Mouse (Mus musculus): ENCODE results near the gene Pik3cb.

The Pik3cb gene

DNA sequence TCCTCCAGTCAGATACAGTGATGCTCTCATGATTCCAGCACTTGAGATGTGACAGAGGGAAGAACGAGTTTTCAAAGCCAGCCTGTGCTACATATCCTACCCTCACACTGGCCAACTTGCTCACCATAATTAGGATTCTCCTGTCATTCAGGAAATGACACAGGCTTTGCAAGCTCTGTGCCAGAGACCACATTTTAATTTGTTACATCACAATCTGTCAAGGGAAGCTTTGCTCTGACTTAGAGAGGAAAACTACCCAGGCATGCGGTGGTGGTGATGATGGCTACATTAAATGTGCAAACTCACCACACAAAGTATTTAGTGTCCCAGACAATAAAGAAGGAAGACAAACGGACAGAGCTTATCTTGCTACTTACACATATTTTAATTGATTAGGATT is 59.1 kb downstream of the Pik3cb start:
- DNase-seq, result no peak

DNA sequence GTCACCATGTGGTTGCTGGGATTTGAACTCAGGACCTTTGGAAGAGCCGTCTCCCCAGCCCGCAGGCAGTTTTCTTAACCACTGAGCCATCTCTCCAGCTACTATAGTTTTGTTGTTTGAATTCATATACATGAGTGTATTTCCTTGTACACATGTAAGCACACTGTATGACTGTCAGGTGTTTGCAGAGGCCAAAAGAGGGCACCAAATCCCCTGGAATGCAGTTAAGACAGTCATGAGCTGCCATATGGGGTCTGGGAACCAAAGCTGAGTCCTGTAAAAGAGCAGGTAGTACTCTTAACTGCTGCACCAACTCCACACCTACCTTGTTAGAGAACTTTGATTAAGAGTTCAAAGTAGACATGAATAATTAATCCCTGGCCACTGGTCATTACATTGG is 59.8 kb downstream of the Pik3cb start:
- no peak for DNase-seq

DNA sequence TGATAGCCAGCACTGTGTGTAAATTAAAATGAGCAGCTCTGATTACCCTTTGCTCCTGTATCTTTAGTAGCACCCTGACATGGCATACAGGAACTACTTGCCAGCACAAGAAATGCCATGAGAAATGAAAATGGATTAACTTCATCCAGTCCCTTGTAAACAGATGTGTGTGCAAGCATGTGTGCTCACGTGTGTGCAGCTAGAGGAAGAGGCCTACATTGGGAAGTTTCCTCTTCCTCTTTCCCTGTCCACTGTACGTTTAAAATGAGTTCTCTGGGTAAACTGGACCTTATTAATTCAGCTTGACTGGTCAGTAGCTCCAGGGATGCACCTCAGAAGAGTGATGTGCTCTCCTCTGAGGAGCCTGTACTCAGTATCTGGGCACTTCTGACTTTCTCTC is 66.0 kb downstream of the Pik3cb start:
- DNase-seq, result no peak

DNA sequence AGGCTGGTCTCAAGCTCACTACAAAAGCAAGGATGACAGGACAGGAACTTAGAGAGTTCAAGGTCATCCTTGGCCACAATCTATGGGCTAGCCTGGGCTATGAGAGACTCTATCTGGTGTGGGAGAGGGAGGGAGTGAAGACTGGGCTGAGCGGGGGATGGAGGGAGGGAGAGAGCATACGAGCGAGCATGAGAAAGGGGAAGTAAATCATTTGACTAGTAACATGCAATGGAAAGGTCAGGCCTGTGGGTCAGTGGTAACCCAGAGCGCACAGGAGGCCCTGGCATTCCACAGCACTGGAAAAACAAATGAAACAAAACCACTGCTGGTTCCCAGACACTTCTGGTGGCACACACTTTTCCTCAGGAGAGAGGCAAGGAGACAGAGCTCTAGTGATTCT is 67.9 kb downstream of the Pik3cb start:
- no peak for DNase-seq

DNA sequence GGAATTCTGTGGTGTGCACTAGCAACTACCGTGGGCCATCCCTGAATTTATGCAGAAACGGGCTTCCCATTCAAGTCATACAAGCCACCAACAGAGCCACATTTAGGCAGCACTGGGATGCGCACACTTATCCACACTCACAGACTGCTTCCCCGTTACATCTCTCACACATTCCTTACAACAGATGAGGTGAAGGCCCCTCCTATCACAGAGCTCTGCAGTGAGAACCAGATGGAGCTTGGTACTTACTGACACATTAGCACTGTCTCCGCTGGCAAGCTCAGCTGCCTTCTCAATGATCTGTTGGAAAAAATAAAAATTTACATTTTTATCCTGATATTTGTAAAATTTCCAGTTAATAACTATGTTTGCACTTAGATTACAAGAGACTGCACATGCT is 75.1 kb downstream of the Pik3cb start:
- no peak for DNase-seq

DNA sequence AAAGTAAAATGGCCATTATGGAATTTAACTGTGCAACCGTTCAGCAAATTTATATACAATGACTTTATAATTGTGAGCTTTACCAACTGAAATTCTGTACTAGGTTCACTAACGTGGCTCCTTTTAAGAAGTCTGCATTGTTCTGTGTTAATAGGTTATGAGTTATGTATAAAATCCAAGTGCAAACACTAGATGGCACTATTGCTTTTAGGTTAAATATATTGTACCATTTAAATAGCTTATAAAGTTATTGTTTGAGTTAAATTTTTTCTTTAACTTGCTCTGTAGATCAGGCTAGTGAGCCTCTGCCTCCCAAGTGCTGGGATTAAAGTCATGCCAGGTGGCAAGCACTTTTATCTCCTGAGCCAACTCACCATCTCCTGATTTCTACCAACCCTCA is 76.2 kb downstream of the Pik3cb start:
- DNase-seq, result no peak

DNA sequence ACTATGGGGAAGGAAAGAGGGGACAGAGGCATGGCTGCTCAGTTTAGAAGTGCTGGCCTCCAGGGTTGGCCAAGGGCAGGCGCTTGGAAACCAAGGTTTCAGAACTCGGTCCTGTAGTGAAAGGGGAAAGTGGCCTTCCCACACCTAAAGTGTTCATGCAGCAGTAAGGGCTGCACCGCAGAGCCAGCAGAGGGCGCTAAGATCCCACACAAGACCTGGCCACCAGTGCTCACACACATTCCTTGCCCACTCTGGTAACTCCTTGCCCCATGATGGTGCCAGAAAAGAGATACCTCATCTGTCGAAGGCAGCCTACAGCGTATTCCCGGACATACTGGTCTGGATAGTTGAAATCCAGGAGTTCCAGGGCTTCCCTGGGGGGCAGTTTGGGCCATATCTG is 77.9 kb downstream of the Pik3cb start:
- DNase-seq, result peak; percentile 79

DNA sequence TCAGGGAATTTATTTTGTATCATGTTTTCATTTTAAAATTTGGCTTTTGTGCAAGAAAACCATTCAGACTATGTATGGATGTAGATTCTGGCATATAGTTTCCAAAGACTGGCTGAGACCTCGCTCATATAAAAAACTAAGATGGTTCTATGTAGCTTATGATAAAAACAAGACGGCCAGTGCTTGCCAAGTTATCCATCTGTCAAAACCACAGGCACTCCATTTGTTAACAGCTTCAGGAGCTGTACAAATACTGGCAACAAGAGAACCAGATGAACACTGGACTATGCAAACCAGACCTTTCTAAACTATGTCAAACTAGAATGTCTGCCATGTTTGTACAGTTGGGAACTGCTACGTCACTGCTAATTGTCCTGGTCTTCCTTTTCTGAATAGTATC is 82.7 kb downstream of the Pik3cb start:
- no peak for DNase-seq

DNA sequence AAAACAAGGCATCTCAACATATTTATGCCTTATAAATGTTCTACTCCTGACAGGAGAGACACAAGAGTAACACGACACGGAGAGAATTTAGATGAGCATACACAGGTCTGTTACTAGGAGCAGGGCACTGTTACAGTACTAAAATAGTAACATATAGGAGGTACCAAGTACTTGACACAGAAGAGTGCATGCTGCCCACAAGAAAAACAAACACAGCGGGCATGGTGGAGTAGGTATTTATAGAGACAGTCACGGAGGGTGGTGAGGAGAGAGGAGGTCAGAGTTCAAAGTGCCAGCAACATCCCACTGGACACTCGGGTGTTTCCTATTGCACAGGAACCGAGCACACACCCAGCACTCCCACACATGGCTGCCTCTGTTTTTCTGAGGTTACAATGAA is 90.7 kb downstream of the Pik3cb start:
- peak; percentile 13 for DNase-seq

DNA sequence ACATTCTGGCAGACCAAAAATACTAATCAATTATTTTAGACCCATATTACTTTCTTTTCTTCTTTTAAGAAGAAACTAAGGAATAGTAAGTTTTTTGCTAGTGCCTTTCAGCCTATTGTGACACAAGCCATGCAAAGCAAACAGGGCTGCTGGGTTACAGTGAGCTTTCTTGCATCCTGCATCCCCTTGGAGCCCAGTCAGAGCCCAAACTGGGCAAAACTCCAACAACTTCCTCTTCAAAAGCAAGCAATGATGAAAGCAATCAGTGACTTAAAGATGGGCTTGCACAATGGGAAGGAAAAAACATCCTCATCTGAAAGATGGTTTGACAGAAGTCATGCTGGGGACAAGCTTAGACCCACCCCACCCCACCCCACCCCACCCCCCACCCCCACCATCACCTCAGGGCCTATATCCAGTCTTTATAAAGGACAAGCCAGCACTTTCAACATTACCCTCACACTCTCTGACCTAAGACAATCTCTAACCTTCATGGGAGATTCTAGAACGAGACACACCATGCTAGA is 91.6 kb downstream of the Pik3cb start:
- DNase-seq, result peak; percentile 78

DNA sequence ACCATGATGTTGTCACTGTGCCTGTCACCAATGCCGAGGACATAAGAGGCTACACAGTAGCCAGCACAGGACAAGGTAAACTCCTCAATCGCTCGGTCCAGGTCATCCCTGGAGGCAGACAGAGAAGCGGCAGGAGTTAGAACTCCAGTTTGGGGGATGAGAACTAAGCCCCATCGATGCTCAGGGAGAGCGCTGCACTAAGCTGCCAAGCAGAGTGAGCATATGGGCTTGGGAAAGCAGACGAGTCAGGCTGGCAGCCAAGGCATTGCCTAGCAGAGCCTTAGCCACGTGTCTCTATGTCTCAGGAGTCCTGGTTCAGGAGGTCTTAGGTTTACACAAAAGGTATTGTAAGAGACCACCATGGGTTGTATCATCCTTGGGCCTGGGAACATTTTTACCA is 95.7 kb downstream of the Pik3cb start:
- no peak for DNase-seq

DNA sequence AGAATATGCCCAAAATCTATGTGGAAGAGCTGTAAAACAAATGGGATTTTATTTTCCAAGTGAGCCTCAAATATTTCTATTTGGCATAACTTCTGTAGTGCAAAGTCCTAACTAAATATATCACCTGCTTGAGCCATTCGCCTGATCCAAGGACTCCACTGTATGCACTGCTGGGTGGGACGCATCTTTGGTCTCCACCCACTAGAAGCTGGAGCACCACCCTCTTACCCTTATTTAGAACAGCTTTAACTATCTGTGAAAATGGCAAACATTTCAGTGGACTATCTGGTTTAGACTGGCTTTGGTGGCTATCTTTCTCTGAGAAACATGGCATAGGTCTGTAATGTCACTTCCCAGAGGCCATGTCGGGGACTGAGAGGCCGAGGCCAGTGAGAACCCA is 97.8 kb downstream of the Pik3cb start:
- DNase-seq, result no peak

DNA sequence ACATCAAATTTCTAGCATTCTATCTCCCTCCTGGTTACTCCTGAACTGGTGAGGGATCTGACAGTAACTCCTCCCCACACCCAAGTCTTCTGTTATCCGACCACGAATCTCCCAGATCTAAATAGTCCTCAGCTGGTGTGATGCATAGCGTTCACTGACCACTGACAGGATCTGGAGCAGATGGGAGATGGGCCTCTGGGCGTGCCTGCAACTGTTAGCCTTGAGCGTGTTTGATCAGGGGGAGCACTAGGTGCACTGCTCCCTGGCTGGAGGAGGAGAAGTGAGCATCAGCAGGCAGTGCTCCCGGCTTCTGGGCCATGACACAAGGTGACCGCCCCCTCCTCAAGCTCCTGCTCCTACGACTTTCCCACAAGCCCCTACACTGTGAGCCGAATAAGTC is 98.4 kb downstream of the Pik3cb start:
- no peak for DNase-seq

DNA sequence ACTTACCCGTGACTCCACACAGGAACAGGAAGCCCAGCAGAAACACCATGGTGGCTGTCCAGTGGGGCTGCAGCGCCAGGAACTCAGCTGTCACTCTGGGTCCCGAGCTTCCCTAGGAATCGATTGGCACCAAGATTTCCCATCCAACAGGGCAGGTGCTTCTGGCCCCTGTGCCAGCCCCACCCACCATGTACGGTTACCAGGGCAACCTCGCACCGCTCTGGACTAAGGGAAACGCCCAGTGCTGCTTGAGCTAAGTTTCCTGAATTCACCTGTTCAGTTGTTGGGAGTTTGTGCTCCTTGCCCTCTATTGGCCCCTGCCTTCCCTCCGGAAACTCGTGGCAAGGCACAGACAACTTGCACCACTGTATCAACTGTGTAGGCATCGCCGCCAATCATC is 104.8 kb downstream of the Pik3cb start, which contains the start of gene Gm1123:
TSS of gene Gm1123 (minus strand) at position 141 of the 400 bp plus-strand sequence.
- peak; percentile 3 for DNase-seq

DNA sequence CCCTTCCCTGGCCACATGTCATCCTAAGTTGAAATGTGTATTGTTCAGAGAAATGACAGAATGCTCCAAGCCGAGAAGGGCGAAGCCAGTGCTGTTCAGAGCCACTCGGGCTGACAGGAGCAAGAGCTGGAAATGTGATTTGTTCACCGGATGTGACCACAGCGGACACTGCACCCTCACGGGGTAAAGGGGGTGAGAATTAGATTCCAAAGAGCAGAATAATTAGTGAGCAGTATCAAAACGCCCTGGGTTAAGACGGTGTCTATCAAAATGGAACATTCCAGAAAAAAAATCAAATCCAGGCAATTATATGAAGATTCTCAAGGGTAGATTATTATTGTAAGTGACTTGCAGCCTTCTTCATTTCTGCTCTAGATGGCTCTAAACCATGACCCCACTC is 106.3 kb downstream of the Pik3cb start:
- no peak for DNase-seq

DNA sequence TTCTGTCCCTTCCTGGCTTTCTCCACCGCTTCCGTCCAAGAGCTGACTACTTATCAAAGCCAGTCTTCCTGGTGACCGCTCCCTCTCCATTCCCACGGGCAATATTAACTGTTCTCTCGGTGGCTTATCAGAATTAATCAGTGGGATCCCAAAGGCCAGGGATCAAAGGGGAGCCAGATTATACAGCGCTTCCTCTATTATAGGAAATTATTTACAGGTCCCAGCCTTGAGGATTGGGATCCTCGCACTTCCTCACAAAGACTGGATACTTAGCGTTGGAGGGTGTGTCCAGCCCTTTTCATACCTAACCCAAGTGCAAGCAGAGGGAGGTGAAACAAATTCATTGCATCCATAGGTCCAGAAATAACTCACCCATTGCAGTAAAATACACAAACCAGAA is 108.4 kb downstream of the Pik3cb start:
- DNase-seq, result no peak

DNA sequence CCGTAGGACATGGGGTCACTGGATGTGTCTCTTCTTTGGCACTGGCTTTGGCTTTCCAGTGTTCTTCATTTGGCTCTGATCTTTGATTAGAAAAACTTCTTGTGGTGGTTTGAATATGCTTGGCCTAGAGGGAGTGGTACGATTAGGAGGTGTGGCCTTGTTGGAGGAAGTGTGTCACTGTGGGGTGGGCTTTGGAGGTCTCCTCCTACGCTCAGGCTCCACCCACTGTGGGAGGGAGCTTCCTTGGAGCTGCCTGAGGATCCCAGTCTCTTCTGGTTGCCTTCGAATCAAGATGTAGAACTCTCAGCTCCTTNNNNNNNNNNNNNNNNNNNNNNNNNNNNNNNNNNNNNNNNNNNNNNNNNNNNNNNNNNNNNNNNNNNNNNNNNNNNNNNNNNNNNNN is 118.7 kb downstream of the Pik3cb start:
- no peak for DNase-seq

DNA sequence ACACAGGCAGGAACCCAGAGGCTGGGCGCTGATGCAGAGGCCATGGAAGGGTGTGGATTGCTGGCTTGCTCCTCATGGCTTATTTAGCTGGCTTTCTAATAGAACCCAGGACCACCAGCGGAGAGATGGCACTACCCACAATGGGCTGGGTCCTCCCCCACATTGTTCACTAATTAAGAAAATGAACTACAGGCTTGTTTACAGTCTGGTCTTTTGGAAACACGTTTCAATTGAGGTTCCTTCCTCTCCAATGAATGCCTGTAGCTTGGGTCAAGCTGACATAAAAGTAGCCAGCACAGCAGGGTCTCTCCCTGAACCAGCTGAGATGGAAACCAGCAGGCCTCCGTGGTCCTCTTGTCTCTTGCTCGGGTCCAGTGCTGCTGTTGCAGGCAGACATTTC is 119.3 kb downstream of the Pik3cb start:
- DNase-seq, result no peak

DNA sequence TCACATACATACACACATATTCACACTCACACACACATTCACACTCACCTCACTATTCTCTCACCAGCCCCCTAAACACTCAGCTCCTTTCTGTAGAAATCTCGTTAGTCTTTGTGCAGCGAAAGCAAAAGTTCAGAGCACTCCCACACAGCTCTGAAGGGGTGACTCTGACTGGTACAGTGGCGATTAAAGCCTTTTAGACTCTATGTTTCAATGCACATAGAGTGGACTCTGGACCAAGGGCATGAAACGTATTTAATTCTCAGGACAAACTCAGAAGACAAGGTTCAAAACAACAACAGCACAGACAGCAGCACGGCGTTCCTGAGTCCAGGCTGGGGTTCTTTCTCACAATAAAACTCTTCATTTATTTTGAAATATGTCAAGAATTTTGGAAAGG is 122.7 kb downstream of the Pik3cb start:
- no peak for DNase-seq

DNA sequence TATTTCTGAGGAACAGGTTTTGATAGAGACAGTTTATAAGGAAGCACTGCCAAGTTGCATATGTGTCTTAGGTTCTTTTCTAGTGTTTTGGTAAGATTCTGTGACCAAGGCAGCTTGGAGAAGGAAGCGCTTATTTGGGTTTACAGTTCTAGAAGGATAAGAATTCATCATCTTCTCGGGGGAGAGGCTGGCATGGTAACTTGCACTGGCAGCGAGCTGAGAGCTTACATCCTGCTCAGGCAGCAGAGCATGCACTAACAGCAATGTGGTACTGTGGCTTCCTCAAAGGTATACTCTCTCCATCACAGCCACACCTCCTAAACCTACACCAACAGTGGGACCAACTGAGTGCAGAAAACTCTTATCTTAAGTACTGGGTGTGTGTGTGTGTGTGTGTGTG is 123.7 kb downstream of the Pik3cb start:
- no peak for DNase-seq

DNA sequence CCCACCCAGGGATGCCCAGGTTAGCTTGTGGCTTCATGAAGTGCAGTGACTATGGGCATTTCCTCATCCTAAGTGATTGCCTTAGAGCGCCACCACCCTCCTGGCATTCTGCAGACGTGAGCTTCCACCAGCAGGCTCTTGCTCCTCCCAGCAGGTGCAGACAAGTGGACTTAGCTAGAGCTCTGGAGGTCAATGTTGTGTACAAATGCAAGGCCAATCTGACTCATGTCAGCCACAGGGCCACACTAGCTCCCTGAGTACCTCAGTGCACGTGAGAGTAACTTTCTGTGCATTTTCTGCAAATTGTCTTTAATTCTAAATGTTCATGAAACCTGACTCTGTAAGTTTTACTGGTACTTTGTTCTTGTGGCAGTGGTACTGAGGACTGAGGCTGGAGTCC is 124.1 kb downstream of the Pik3cb start:
- DNase-seq, result no peak

DNA sequence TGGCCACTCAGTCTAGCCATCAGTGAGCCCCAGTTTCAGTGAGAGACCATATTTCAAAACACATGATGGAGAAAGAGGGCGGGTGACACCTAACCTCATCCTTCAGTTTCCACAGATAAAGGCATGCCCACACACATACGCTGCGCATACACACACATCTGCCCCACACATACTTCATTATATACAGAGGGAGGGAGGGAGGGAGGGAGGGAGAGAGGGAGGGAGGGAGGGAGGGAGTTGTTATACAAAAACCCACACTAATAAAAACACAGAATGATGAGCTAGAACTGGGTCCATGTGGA is 130.6 kb downstream of the Pik3cb start:
- DNase-seq, result no peak

DNA sequence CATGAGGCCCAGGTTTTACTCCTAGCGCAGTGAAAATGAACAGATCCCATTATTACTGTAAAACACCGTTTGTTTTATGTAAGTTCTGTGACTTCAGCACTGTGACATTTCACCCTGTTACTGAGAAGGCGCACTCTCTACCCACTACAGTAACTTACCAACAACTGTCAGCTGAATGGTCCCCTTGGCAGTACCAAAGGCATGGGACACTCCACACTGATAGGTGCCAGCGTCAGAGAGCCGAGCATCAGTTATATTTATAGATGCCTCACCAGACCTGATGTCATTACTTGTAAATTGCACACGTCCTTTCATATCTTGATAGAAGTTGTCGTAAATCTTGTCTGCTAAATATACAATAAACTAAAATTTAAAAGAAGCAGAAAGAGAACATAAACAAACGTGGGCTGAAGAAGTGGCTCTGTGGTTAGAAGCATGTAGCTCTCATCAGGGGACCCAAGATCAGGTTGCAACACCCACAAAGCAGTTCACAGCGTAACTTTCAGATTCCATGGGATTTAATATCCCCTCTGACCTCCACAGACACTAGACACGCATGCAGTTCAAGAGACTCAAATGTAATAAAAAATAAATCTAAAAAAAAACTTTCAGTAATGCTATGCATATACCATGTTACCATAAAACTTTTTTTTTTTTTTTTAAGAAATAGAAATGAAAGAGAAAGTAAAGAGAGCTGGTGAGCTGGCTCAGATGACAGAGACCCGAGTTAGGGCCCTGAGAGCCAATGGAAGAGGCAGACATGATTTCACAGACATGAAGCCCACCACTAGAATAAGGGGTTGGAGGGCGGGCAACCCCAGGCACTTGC is 131.1 kb downstream of the Pik3cb start:
- DNase-seq, result no peak

DNA sequence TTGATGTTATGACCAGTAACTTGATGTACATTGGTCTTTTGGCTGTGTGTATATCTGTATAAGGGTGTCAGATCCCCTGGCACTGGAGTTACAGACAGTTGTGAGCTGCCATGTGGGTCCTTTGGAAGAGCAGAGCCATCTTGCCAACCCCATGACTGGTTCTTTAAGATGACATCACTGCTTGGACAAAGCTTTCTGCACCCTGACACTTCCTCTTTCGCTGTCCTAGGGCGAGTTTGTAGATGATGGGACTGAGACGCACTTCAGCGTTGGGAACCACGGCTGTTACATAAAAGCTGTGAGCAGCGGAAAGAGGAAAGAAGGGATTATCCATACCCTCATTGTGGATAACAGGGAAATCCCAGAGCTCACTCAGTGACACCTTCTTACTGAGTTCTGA is 139.1 kb downstream of the Pik3cb start:
- no peak for DNase-seq

DNA sequence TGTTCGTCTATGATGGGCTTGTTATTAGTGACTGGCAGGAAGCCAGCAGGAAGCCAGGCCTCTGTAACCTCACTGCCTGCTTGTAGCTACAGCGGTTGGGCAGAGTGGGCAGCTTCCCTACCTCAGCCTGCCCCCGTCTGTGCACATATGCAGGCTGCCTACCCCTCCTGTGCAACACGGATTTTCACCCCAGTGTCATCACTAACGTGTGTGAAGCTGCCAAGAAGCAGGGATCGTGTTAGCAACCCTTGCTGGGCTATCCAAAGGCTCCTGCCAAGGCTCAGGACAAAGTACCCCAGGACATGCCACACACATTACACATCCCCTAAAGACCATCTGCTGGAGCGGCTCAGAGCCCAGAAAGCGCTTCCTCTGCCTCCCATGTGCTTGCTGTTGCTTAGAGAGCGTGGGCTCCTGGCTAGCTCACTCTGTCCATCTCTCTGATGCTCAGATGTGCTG is 140.5 kb downstream of the Pik3cb start:
- DNase-seq, result no peak

Data from lung, postnatal 10 days (tissue).